Mouse (Mus musculus) right cerebral cortex, postnatal 25 days (tissue): ENCODE measurements at regions not wholly inside any gene's neighbourhood (a gene's known extent, or its start where the extent isn't known, plus 50 kb on each side); places are given as distances from the start of the nearest gene placed in this dataset.

Experiments used
- DNase-seq: peaks from one replicate; pipeline ENCODE4 v3.0.0; 2022

DNA sequence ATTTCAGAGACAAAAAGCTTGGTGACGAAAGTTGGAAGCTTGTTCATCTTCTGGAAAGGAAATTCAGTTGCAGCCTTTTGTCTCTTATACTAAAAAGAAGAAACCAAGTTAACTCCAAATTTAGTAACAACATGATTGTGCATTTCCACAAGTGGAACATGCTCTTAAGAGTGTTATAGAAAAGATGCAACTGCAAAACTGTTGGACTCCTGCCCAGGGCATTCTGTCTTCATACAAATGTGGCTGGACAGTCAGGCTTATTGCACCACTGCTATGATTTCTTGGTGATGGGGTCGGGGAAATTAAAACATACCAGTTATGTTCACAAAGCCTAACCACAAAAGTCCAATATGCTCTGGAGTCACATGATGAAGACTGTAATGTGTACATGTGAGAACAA is 194.8 kb downstream of the Gm5447 start:
- no peak for DNase-seq

DNA sequence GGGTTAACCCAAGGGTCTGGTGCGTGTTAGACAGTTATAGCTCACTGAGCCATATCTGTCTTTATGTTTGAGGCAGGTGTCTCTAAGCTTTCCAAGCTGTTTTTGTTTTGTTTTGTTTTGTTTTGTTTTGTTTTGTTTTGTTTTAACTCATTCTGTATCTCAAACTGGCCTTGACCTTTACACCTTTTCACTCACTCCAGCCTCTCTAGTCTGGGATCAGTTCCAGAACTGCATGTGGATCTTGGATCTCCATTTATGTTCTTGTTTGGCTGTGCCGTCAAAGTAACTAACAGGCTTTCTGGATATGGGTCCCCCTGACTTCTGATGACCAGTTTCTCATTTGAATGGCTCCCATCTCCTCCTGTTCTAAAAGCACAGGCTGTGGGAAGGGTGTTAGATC is 197.7 kb downstream of the Gm5447 start:
- DNase-seq, result no peak

- DNase-seq, result no peak
These were observed 198.6 kb downstream of the Gm5447 start for GRCm38 (mm10) chr13:31172580-31172979.

DNA sequence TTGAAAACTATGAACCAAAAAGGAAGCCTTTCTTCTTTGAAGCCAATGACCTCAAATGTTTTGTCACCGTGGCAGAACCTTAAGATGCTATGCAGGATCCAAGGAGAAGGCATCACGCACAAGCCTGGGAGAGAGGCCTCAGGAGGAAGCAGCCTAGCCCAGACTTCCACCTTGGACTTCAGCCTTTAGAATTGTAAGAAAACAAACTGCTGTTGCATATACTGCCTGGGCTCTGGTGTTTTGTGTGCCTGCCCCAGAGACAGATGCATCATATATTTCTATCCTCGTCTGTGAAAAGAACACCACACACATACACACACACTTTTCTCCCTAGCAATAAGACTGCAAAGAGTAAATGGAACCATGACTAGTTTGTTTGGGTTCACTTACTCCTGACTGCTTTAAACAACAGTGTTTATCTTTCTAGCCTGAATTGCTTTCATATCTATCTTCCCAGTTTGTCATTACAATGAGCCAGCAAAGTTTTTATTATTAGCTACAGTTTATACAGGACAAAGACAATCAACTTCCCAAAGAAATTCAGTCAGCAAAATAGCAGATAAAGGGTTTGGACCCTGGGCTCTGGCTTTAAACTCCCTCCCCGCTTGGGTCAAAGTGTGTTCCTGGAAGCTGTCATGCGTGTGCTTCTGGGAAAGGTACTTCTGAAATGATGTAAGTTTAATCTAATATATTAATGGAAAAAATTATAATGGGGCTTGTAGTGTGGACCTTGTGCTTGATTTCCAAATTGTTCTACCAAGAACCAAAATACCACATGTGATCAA is 204.2 kb downstream of the Gm5447 start:
- DNase-seq, result no peak

DNA sequence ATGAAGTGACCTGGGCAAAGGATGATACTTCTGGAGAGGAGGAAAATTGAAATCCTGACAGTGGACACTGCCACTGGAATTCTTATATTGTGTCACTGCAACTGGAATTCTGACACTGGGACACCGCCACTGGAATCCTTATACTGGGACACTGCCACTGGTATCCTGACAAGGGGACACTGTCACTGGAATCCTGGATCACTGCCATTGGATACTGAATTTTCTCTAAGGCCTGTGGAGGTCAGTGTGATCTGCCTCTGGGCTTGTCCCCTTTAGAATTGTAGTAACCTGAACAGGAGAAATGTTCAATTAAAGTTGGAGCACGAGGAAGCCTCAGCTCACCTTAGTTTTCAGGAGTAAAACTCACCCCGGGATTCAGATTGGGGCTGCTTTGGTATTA is 205.0 kb downstream of the Gm5447 start:
- no peak for DNase-seq

DNA sequence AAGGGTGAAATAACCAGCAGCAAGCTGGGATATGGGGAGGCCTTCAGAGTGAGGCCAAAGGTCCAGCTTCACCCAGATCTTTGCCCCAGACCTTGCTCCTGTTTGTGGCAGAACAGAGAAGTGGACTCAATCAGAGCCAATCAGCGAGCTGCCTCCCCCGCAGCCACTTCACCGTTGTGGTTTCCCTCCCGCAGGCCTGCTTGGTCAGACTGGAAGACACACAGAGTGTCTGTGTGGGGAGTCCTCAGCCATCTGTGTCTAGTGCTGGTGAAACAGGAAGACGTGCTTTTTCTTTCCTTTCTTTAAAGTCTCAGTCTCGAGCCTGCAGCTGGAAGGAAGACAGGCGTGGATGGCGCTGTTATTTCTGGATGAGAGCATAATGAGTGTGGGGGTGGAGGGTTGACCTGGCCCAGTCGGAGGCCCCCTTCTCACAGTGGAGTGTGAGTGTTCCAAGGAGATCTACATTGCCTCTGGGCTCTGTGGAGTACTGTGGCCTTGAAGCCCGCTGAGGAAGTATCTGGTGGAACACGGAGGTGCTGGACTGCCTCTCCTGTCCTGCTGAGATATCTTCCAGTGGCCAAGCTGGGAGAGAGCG is 205.5 kb downstream of the Gm5447 start:
- DNase-seq, result peak; percentile 24

- no peak for DNase-seq
These were observed 207.5 kb downstream of the Gm5447 start for GRCm38 (mm10) chr13:31181530-31181929.

DNA sequence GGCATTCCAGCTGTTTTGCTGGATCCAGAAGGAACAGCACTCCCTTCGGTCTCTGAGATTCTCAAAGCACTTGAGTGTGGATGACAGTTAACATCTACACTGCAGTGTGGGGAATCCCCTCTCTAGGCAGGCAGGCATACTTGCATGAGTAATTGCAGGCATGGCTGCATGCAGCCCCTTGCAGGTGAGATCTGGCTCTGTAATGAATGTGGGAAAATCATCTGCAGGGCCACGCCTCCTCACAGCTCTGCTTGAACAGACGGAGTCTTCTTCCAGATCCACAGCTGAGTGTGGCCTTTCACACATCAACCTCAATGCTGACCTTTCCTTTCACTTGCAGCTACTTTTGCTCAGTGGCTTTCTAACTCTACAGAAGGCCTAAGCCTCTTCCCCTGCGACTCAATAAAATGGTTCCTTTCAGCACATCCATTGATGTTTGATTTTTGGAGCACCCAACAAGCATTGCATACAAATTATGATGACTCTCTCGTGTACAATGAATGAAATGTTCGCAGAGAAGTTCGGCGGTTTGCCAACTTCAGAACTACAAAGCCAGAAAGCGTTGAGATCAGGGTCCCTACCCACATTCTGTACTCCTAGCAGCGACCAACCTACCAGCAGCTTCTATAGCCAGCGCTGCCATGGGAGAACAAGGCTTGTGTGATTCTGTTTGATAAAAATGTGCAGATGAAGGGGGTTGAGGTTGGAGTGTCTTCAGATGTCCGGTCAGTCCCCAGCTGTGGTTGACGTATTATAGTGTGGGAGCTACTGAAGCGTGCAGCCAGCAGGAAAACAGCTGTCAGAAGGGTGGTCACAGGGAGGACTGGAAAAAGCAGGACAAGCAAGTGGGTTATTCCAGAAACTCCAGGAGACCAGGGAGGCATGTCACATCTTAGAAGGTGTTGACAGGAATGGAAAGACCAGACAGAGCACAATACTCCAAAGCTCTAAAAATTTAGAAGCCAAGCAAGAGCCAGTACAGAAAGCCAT is 211.1 kb downstream of the Gm5447 start:
- no peak for DNase-seq

- DNase-seq, result no peak
These were observed 213.0 kb downstream of the Gm5447 start for GRCm38 (mm10) chr13:31186805-31187589.

- no peak for DNase-seq
These were observed 215.1 kb downstream of the Gm5447 start for GRCm38 (mm10) chr13:31189116-31189515.

DNA sequence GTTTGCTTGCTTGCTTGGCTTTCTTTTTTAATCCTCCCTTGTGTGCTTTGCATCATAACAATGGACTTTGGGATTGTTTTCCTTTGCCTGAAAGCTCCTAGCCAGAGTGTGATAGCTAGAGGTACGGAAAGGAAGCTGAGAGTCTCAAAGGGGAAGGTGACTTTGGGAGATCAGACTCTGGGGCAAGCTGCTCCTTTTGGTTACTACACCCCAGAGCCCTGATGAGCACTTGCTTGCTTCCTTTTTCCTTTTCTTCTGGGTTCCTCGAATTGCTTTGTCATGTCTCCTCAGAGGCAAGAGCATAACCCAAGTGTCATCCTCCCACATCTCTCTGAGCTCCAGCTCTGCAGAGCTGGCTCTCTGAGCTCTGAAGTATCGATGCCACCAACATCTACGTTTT is 216.0 kb downstream of the Gm5447 start:
- no peak for DNase-seq

- DNase-seq, result no peak
These were observed 217.5 kb downstream of the Gm5447 start for GRCm38 (mm10) chr13:31191344-31192139.

GRCm38 (mm10) chr13:31194971-31195370 is 221.0 kb downstream of the Gm5447 start:
- no peak for DNase-seq

DNA sequence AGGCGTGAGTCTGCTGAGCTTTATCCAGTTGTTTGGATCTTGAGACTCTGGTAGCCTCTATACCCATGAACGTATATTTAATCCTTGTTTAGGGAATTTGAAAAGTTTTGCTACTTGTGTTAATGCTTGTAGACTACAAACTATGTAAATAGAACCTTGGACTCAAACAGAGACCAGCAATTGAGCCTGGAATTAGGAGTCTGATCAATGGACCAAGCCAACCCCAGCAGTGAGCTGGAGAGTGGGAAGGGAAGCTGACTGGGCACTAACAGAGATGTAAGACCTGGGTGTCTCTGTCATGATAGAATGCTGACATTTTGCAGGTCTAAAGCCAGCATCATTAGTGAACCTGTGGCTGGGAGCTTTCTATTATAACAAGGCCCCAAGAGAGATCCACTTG is 222.5 kb downstream of the Gm5447 start:
- no peak for DNase-seq

DNA sequence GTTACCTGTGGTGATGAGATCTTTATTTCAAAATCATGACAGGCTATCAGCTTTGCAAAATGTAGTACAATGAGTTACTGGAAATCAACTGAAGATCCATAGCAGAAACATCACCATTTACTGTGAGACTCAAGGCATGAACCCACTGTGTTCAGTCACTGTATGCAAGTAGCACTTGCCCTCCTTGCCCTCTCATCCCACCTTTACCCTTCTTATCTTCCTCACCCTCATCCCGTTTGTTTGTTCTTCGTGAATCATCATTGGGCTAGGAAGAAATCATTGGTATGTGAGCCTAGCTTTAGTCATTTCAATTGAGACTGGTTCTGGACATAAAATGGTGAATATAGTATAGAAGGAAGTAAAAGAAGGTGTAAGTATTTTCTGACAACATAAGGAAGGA is 223.6 kb downstream of the Gm5447 start:
- no peak for DNase-seq

GRCm38 (mm10) chr13:31199384-31199783 is 225.4 kb downstream of the Gm5447 start:
- DNase-seq, result no peak

DNA sequence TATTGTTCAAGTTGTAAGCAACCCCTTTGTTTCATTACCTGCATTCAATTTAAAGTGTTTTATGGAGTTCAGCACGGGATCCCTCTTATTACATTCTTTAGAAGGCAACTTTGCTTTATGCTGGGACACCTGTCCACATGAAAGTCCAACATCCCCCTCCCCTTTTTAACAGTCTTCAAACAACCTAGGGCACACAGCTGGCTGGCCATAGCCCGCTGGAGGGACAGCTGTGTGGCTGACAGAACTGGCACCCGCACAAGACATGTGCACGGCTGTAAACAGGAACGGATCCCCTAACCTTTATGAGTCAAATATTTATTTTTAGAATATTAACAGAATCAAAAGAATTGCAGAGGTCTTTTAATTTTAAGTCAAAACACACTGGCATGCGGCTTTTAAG is 230.1 kb downstream of the Gm5447 start:
- DNase-seq, result no peak

GRCm38 (mm10) chr13:31206381-31206780 is 232.4 kb downstream of the Gm5447 start:
- DNase-seq, result no peak

DNA sequence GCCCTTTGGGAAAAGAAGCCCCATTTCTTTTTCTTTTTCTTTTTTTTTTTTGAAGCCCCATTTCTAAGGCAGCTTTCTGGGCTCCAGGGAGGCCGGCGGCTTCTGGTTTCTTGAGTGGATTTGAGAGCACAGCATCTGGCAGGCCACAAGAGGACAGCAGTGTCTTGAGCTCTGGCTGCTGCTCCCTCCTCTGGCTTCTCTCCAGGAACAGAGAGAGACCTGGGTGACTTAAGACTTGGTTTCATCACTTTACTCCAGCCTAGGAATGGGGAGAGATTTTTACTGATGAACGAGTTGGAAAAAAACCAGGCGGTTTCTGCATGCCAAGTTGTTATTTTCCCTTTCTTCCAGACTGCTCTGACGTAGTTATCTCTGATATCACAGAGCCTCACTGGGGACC is 233.7 kb downstream of the Gm5447 start:
- peak; percentile 16 for DNase-seq

- no peak for DNase-seq
These were observed 249.0 kb downstream of the Gm5447 start for GRCm38 (mm10) chr13:31223016-31223415.

GRCm38 (mm10) chr13:31240546-31240945 is 266.5 kb downstream of the Gm5447 start:
- no peak for DNase-seq

DNA sequence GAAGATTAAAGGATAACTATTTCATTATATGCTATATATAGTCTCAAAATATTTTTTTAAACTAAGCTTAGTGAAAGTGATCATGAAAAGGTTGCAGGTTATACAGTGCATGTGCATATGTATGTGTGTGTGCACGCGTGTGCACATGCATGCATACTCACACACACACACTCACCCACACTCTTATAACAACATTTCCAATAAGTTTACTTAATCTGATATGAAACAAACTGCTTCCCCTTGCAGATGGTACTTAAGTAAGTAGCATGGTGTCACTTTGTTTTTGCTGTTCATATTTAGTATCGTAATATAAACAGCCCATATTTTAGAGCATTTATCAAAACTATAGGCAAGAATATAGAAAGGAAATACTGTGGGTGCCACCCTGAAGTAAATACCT is 275.0 kb downstream of the Gm5447 start:
- DNase-seq, result no peak
